Comparison of ENCODE assay signal across 8 mouse cellular contexts in the genomic region with DNA sequence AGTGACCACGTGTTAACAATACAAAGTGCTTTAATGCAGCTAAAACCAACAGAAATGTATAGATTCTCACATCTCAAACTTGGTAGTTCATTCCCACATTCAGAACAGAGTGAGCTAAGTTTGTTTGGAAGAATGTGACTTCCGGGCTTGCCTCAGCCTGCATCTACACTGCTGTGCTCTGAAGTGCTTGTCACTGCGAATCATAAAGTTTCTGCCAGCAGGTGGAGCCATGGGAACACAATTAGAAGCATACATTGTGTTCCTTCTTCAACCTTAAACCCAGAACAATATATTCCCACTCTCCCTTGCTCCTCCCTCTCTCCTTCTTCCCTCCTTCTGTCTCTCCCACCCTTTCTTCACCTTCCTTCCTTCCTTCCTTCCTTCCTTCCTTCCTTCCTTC.
DNase-seq lines count a peak whose midpoint lies in the region; ATAC-seq and TF ChIP-seq lines count a peak whose summit lies in the region.

No protein-coding gene starts in this region.

- H3K27me3 ChIP-seq in intestine, embryonic 15.5 days (replicated peaks): no peaks in the 10 kb centered on the region
- no peaks in the 10 kb centered on the region for H3K27me3 ChIP-seq in midbrain, embryonic 10.5 days (ENCODE audit: low read depth, poor library complexity, severe bottlenecking)
- H3K27me3 ChIP-seq in small intestine, adult 2 months (ENCODE audit: control insufficient read depth, insufficient read depth, low read length): no peaks in the 10 kb centered on the region

- no peaks in the 10 kb centered on the region for H3K4me1 ChIP-seq in intestine, embryonic 15.5 days (replicated peaks)
- H3K4me1 ChIP-seq in midbrain, embryonic 10.5 days: no peaks in the 10 kb centered on the region
- no peaks in the 10 kb centered on the region for H3K4me1 ChIP-seq in small intestine, adult 2 months (ENCODE audit: control insufficient read depth, insufficient read depth, insufficient read length, low read length)

- no peak overlapping the region for H3K4me2 ChIP-seq in intestine, embryonic 15.5 days (replicated peaks)

- no peak overlapping the region for H3K9ac ChIP-seq in intestine, embryonic 15.5 days

- ATAC-seq in intestine, embryonic 15.5 days: peak; percentile 86
- ATAC-seq in erythroid progenitor cell, adult 5-6 weeks (replicated peaks; ENCODE audit: low FRiP score, poor library complexity, severe bottlenecking): no peak

- DNase-seq in ZHBTc4 (ENCODE audit: low read depth, low spot score): peak; percentile 72
- DNase-seq in cerebellum, postnatal 10 days: peak; percentile 89 to 90
- DNase-seq in frontal cortex, postnatal 25 days (ENCODE audit: low spot score in 2 of 2): peak; percentile 84 to 85
- DNase-seq in left cerebral cortex, adult 9 months (ENCODE audit: low spot score in 2 of 2): peak; percentile 23 to 92
- peak; percentile 71 for DNase-seq in midbrain, embryonic 10.5 days (ENCODE audit: low spot score)

- H3K4me3 ChIP-seq in intestine, embryonic 15.5 days (replicated peaks): no peak overlapping the region
- H3K4me3 ChIP-seq in midbrain, embryonic 10.5 days: no peak overlapping the region
- H3K4me3 ChIP-seq in small intestine, adult 2 months (ENCODE audit: low read depth, low read length): no peak overlapping the region

- no peaks in the 10 kb centered on the region for H3K36me3 ChIP-seq in intestine, embryonic 15.5 days
- H3K36me3 ChIP-seq in midbrain, embryonic 10.5 days: no peaks in the 10 kb centered on the region
- H3K36me3 ChIP-seq in small intestine, adult 2 months (ENCODE audit: control insufficient read depth, insufficient read depth, low read length): no peaks in the 10 kb centered on the region

- WGBS in intestine, embryonic 15.5 days: 7% methylated on average over 3 of the region's 3 CpGs
- WGBS in midbrain, embryonic 10.5 days: 14% methylated on average over 3 of the region's 3 CpGs
- WGBS in small intestine, adult 2 months: 4% methylated on average over 3 of the region's 3 CpGs

- TF ChIP-seq POLR2A in small intestine, adult 2 months (IDR thresholded peaks at IDR 0.05; ENCODE audit: low read depth, low read length): no peak

- no peaks in the 10 kb centered on the region for H3K9me3 ChIP-seq in intestine, embryonic 15.5 days
- no peaks in the 10 kb centered on the region for H3K9me3 ChIP-seq in midbrain, embryonic 10.5 days (replicated peaks)

- peak; percentile 36; the same call in 1 of the 2 replicates for TF ChIP-seq CTCF in small intestine, adult 2 months (IDR thresholded peaks at IDR 0.05; ENCODE audit: extremely low read depth, insufficient read length, insufficient replicate concordance, low read depth, low read length)

- no peak overlapping the region for H3K27ac ChIP-seq in intestine, embryonic 15.5 days
- no peak overlapping the region for H3K27ac ChIP-seq in midbrain, embryonic 10.5 days (replicated peaks)
- H3K27ac ChIP-seq in small intestine, adult 2 months (ENCODE audit: insufficient read depth, low read depth, low read length): no peak overlapping the region
